Mouse (Mus musculus): ENCODE measurements around the gene Lsm10. TPM values are rescaled to one million over a fixed set of nuclear protein-coding genes. Genes with fewer than 3 reads are reported as not detected.

Gene Lsm10
- total and polyA plus RNA-seq, 2 experiments from 2014 or later = 41.7 to 186 TPM

GRCm38 (mm10) chr4:126097711-126098253 is 1.4 kb downstream of the Lsm10 start:
- ATAC-seq (ENCODE audit: insufficient read depth, low read depth) = no peak
- Histone ChIP-seq H3K27ac (ENCODE audit: low read depth) (no peak overlapping the region), H3K36me3 (replicated peaks; ENCODE audit: control insufficient read depth, insufficient read depth, low read length) (peaks cover 10% of the 10 kb centered on the region; the same call in 1 of the 2 replicates), H3K4me2 (ENCODE audit: low read depth, low read length) (no peak overlapping the region), H3K27me3 (ENCODE audit: control insufficient read depth, insufficient read depth, low read length) (no peaks in the 10 kb centered on the region), H3K4me1 (ENCODE audit: control insufficient read depth, insufficient read depth) (peaks cover 31% of the 10 kb centered on the region), H3K9ac (replicated peaks; ENCODE audit: low read depth, low read length) (no peak overlapping the region), H3K4me3 (ENCODE audit: low read depth, low read length) (no peak overlapping the region), H3K9me3 (replicated peaks; ENCODE audit: control insufficient read depth, low read length) (no peaks in the 10 kb centered on the region)
- no peak for DNase-seq (ENCODE audit: low spot score)
- WGBS = 90% methylated on average over 20 of the region's 20 CpGs
- TF ChIP-seq EP300 (IDR thresholded peaks at IDR 0.05; ENCODE audit: low read depth) (no peak), CTCF (IDR thresholded peaks at IDR 0.05; ENCODE audit: low read depth) (no peak)

GRCm38 (mm10) chr4:126099365-126099764 is 2.9 kb downstream of the Lsm10 start:
- TF ChIP-seq EP300 (IDR thresholded peaks at IDR 0.05; ENCODE audit: low read depth) (no peak), CTCF (IDR thresholded peaks at IDR 0.05; ENCODE audit: low read depth) (no peak)
- Histone ChIP-seq H3K9me3 (replicated peaks; ENCODE audit: control insufficient read depth, low read length) (no peaks in the 10 kb centered on the region), H3K4me1 (ENCODE audit: control insufficient read depth, insufficient read depth) (peaks cover 33% of the 10 kb centered on the region), H3K4me2 (ENCODE audit: low read depth, low read length) (no peak overlapping the region), H3K4me3 (ENCODE audit: low read depth, low read length) (no peak overlapping the region), H3K36me3 (replicated peaks; ENCODE audit: control insufficient read depth, insufficient read depth, low read length) (peaks cover 10% of the 10 kb centered on the region; the same call in 1 of the 2 replicates), H3K27me3 (ENCODE audit: control insufficient read depth, insufficient read depth, low read length) (no peaks in the 10 kb centered on the region), H3K9ac (replicated peaks; ENCODE audit: low read depth, low read length) (no peak overlapping the region), H3K27ac (ENCODE audit: low read depth) (peak overlapping the region; percentile 75)
- ATAC-seq (ENCODE audit: insufficient read depth, low read depth) (no peak), DNase-seq (ENCODE audit: low spot score) (no peak)
- 86% methylated on average over 3 of the region's 3 CpGs for WGBS

DNA sequence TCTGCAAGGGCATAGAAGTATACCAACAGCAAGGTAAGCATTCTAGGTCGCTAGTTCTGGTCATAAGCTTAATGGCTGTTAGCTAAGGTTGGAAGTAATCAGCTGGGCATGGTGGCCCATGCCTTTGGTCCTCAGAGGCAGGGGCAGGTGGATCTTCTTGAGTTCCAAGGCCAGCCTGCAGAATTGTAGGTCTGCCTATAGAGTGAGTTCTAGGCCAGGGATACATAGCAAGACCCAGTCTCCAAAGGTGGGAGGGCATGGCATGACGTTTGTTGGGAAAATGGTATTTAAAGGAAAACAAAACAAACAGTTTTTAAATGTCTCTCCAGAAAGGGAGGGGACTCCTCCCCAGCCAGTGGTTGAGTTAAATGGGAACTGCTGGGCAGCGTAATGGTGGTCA is 4.3 kb downstream of the Lsm10 start:
- H3K9ac ChIP-seq (replicated peaks; ENCODE audit: low read depth, low read length) = no peak overlapping the region
- WGBS = 88% methylated on average over 3 of the region's 3 CpGs
- H3K4me1 ChIP-seq (ENCODE audit: control insufficient read depth, insufficient read depth) = peaks cover 40% of the 10 kb centered on the region
- H3K27me3 ChIP-seq (ENCODE audit: control insufficient read depth, insufficient read depth, low read length) = no peaks in the 10 kb centered on the region
- no peak overlapping the region for H3K27ac ChIP-seq (ENCODE audit: low read depth)
- H3K36me3 ChIP-seq (replicated peaks; ENCODE audit: control insufficient read depth, insufficient read depth, low read length) = peaks cover 10% of the 10 kb centered on the region; the same call in 1 of the 2 replicates
- ATAC-seq (ENCODE audit: insufficient read depth, low read depth) = no peak
- DNase-seq (ENCODE audit: low spot score) = no peak
- no peak overlapping the region for H3K4me2 ChIP-seq (ENCODE audit: low read depth, low read length)
- H3K9me3 ChIP-seq (replicated peaks; ENCODE audit: control insufficient read depth, low read length) = no peaks in the 10 kb centered on the region
- TF ChIP-seq EP300 (IDR thresholded peaks at IDR 0.05; ENCODE audit: low read depth) (no peak), CTCF (IDR thresholded peaks at IDR 0.05; ENCODE audit: low read depth) (no peak)
- no peak overlapping the region for H3K4me3 ChIP-seq (ENCODE audit: low read depth, low read length)

DNA sequence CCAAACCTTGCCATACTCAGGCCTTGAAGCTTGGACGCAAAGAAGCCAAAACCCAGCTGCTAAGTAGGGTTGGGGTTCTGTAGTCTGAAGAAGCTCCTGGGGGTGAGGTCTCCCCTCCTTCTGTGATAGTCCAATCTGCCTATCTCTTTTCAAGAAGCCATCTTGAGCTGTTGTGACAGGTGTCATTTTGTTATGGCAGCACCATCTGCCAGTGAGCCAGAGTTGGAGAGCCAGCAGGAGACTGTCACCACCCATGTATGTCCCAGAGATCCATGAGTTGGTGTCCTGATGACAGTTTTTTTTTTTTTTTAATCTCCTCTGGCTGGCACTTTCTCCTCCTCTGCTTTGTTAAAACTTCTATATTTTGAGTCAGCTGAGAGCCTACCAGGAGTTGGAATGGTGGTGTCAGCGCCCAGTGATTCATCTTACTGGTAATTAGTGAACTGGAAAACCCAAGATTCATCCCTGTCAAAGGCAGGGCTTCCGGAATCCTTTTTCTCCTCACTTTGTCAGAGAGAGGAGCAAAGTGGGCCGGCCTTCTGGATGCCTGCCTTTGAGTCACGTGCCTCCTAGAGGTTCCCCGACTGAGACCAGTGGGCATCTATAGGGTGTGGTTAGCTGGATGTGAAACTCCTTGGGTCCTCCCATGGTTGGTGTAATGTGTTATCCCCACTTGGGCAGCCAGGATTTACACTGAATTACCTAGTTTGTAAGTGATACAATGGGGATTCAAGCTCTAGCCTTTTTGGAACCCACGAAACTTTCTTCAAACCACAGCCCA is 5.8 kb downstream of the Lsm10 start:
- Histone ChIP-seq H3K27ac (ENCODE audit: low read depth) (peak overlapping the region; percentile 90), H3K27me3 (ENCODE audit: control insufficient read depth, insufficient read depth, low read length) (no peaks in the 10 kb centered on the region), H3K36me3 (replicated peaks; ENCODE audit: control insufficient read depth, insufficient read depth, low read length) (peaks cover 10% of the 10 kb centered on the region; the same call in 1 of the 2 replicates), H3K9ac (replicated peaks; ENCODE audit: low read depth, low read length) (peak overlapping the region; percentile 7; the same call in 1 of the 2 replicates), H3K4me1 (ENCODE audit: control insufficient read depth, insufficient read depth) (peaks cover 37% of the 10 kb centered on the region), H3K4me3 (ENCODE audit: low read depth, low read length) (no peak overlapping the region), H3K9me3 (replicated peaks; ENCODE audit: control insufficient read depth, low read length) (no peaks in the 10 kb centered on the region), H3K4me2 (ENCODE audit: low read depth, low read length) (peak overlapping the region; percentile 74; the same call in 1 of the 2 replicates)
- no peak for ATAC-seq (ENCODE audit: insufficient read depth, low read depth)
- peak; percentile 11 for DNase-seq (ENCODE audit: low spot score)
- 51% methylated on average over 7 of the region's 7 CpGs for WGBS
- TF ChIP-seq EP300 (IDR thresholded peaks at IDR 0.05; ENCODE audit: low read depth) (no peak), CTCF (IDR thresholded peaks at IDR 0.05; ENCODE audit: low read depth) (no peak)

GRCm38 (mm10) chr4:126103057-126103581 is 6.7 kb downstream of the Lsm10 start:
- WGBS = under 1% methylated on average over 15 of the region's 15 CpGs
- Histone ChIP-seq H3K4me3 (ENCODE audit: low read depth, low read length) (peak overlapping the region; percentile 73), H3K27me3 (ENCODE audit: control insufficient read depth, insufficient read depth, low read length) (no peaks in the 10 kb centered on the region), H3K36me3 (replicated peaks; ENCODE audit: control insufficient read depth, insufficient read depth, low read length) (peaks cover 10% of the 10 kb centered on the region; the same call in 1 of the 2 replicates), H3K4me2 (ENCODE audit: low read depth, low read length) (peak overlapping the region; percentile 74), H3K4me1 (ENCODE audit: control insufficient read depth, insufficient read depth) (peaks cover 42% of the 10 kb centered on the region), H3K27ac (ENCODE audit: low read depth) (peak overlapping the region; percentile 90), H3K9ac (replicated peaks; ENCODE audit: low read depth, low read length) (peak overlapping the region; percentile 7), H3K9me3 (replicated peaks; ENCODE audit: control insufficient read depth, low read length) (no peaks in the 10 kb centered on the region)
- ATAC-seq (ENCODE audit: insufficient read depth, low read depth) = peak; percentile 79
- peak; percentile 97 for DNase-seq (ENCODE audit: low spot score)
- no peak for TF ChIP-seq CTCF (IDR thresholded peaks at IDR 0.05; ENCODE audit: low read depth)
- TF ChIP-seq EP300 (IDR thresholded peaks at IDR 0.05; ENCODE audit: low read depth) = peak; percentile 61
